Mouse (Mus musculus): ENCODE results near the gene Klk1b4.

Klk1b4 gene

GRCm38 (mm10) chr7:44253023-44253616 lies 45.9 kb downstream of the Klk1b4 start:
- DNase-seq (ENCODE audit: low spot score) = no peak

- DNase-seq (ENCODE audit: low spot score) = no peak
Observed at GRCm38 (mm10) chr7:44254930-44255329, 47.7 kb downstream of the Klk1b4 start.

- no peak for DNase-seq (ENCODE audit: low spot score)
Observed at GRCm38 (mm10) chr7:44257278-44257677, 50.0 kb downstream of the Klk1b4 start, which contains the start of gene Acp4. Gene Acp4, minus strand, starts transcription at chr7:44257378.

GRCm38 (mm10) chr7:44260410-44260809 lies 53.2 kb downstream of the Klk1b4 start:
- no peak for DNase-seq (ENCODE audit: low spot score)

GRCm38 (mm10) chr7:44261147-44261546 lies 53.9 kb downstream of the Klk1b4 start, which contains the start of gene Gm15517:
Gene Gm15517, plus strand, starts transcription at chr7:44261447.
- no peak for DNase-seq (ENCODE audit: low spot score)
